Mouse (Mus musculus): Measurements from ENCODE around the gene Fos.
"Not testable (repeated sequence)": the region's sequence is repeated elsewhere in the genome, so short reads cannot be mapped to it uniquely, and the experiment has no call there.

Gene Fos

GRCm38 (mm10) chr12:85523421-85524192, 49.9 kb downstream of the Fos start:
- DNase-seq (ENCODE audit: low spot score in 2 of 2), result peak in 1 of 2 experiments; percentile 47

DNA sequence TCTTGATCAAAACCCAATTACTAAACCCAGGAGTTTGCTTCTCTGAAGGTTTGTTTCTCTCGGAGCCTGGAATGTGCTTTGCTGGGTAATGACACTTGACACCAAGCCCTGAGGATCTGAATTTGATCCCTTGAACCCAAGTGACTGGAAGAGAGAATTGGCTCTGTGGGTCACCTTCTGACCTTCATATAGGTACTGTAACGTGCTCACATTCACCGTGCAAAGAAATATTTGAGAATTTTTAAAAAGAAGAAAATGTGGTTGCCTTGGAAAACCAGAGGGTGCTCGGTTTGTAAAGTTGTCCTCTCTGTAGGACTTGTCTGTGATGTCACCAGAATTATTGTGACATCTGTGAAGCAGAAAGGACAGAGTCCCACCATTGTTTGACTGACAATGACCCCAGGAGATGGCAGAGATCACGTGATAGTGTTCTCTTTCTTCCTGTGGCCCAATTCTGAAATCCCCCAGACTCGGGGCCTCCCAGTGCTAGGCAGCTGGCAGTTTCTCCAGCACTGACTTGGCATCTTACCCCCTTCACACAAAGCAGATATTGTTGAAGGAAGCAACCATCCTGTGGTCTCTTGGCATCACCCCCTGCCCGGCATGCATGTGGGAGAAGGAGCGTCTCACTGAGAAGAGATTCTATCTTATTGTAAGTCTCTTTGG, 50.6 kb downstream of the Fos start:
- DNase-seq (ENCODE audit: low spot score in 2 of 2), result no peak

GRCm38 (mm10) chr12:85524859-85525495, 51.3 kb downstream of the Fos start:
- DNase-seq (ENCODE audit: low spot score in 2 of 2), result not testable (repeated sequence)
